Mouse (Mus musculus) kidney, embryonic 15.5 days (tissue): ENCODE measurements around the gene Ppp1r16b. TPM values are rescaled to one million over a fixed set of nuclear protein-coding genes. Genes with fewer than 3 reads are reported as not detected.

Experiments
- ATAC-seq: fragments of 200-750 bp; cut with Nextera tagmentation; replicated peaks from 2 replicates; pipeline ENCODE4 v1.8.0; 2017; ENCODE audit warnings: moderate TSS enrichment; ENCODE audit not compliant: low FRiP score
- H3K27ac ChIP-seq: fragments of 300-500 bp; sonication (generic); 2 replicates; pipeline ENCODE4 v1.5.1; 2015; ENCODE audit warnings: mild to moderate bottlenecking, inconsistent platforms
- H3K27me3 ChIP-seq: fragments of 300-500 bp; sonication (generic); 2 replicates; pipeline ENCODE4 v1.6.1; 2015; ENCODE audit warnings: inconsistent platforms
- H3K36me3 ChIP-seq: fragments of 300-500 bp; sonication (generic); 2 replicates; pipeline ENCODE4 v1.6.1; 2015; ENCODE audit warnings: inconsistent platforms
- H3K4me1 ChIP-seq: fragments of 300-500 bp; sonication (generic); 2 replicates; pipeline ENCODE4 v1.6.1; 2015; ENCODE audit warnings: inconsistent platforms
- H3K4me2 ChIP-seq: fragments of 300-500 bp; sonication (generic); 2 replicates; pipeline ENCODE4 v1.6.1; 2015; ENCODE audit warnings: moderate library complexity, mild to moderate bottlenecking, inconsistent platforms
- H3K4me3 ChIP-seq: fragments of 300-500 bp; sonication (generic); replicated peaks from 2 replicates; pipeline ENCODE4 v1.5.1; 2015; ENCODE audit warnings: mild to moderate bottlenecking, inconsistent platforms
- H3K9ac ChIP-seq: fragments of 300-500 bp; sonication (generic); 2 replicates; pipeline ENCODE4 v1.6.1; 2015; ENCODE audit warnings: mild to moderate bottlenecking, inconsistent platforms
- H3K9me3 ChIP-seq: fragments of 300-500 bp; sonication (generic); replicated peaks from 2 replicates; pipeline ENCODE4 v1.6.1; 2016; ENCODE audit warnings: inconsistent platforms
- WGBS: fragments of 180-500 bp; shearing (Covaris S2); methylation state at CpG from one replicate; pipeline ENCODE4 v1.1.7; 2015; ENCODE audit warnings: mixed read lengths; 5-methylcytosine and 5-hydroxymethylcytosine counted together
- polyA plus RNA-seq: library from polyadenylated mRNA; unstranded; fragments of >200 nt; fragmentation: Nextera tagmentation; extraction: Ambion mirVana; gene quantifications from 2 replicates; pipeline ENCODE4 v1.2.1, GENCODE M21; 2015

Ppp1r16b gene
- polyA plus RNA-seq, 1 experiment from 2014 or later: 14.9 TPM

- Histone ChIP-seq H3K27me3 (no peaks in the 10 kb centered on the region), H3K4me3 (no peak overlapping the region), H3K4me1 (peaks cover 32% of the 10 kb centered on the region), H3K27ac (no peak overlapping the region), H3K36me3 (peaks cover 62% of the 10 kb centered on the region), H3K9me3 (no peaks in the 10 kb centered on the region), H3K4me2 (no peak overlapping the region), H3K9ac (no peak overlapping the region)
- no peak for ATAC-seq
- WGBS: 75% methylated on average over 6 of the region's 6 CpGs
Observed at GRCm38 (mm10) chr2:158777490-158777889, 112.3 kb downstream of the Ppp1r16b start.

- Histone ChIP-seq H3K4me3 (no peak overlapping the region), H3K27ac (no peak overlapping the region), H3K4me2 (no peak overlapping the region), H3K36me3 (peaks cover 64% of the 10 kb centered on the region), H3K27me3 (no peaks in the 10 kb centered on the region), H3K4me1 (peaks cover 25% of the 10 kb centered on the region), H3K9me3 (no peaks in the 10 kb centered on the region), H3K9ac (no peak overlapping the region)
- no peak for ATAC-seq
- 75% methylated on average over 7 of the region's 7 CpGs for WGBS
Observed at GRCm38 (mm10) chr2:158778349-158778748, 113.2 kb downstream of the Ppp1r16b start.

GRCm38 (mm10) chr2:158781126-158781525 is 115.9 kb downstream of the Ppp1r16b start:
- 92% methylated on average over 7 of the region's 7 CpGs for WGBS

GRCm38 (mm10) chr2:158786927-158787795 is 122.0 kb downstream of the Ppp1r16b start:
- WGBS: 84% methylated on average over 14 of the region's 14 CpGs
- no peaks in the 10 kb centered on the region for H3K4me1 ChIP-seq
- H3K4me3 ChIP-seq: no peak overlapping the region
- H3K4me2 ChIP-seq: no peak overlapping the region
- ATAC-seq: no peak
- H3K9me3 ChIP-seq: no peaks in the 10 kb centered on the region
- no peaks in the 10 kb centered on the region for H3K27me3 ChIP-seq
- H3K36me3 ChIP-seq: peaks cover 46% of the 10 kb centered on the region
- H3K9ac ChIP-seq: no peak overlapping the region
- no peak overlapping the region for H3K27ac ChIP-seq

More at GRCm38 (mm10) chr2:158781126-158781525, 115.9 kb downstream of the Ppp1r16b start:
- H3K9ac ChIP-seq: no peak overlapping the region
- H3K4me3 ChIP-seq: no peak overlapping the region
- no peaks in the 10 kb centered on the region for H3K9me3 ChIP-seq
- peaks cover 17% of the 10 kb centered on the region for H3K4me1 ChIP-seq
- no peaks in the 10 kb centered on the region for H3K27me3 ChIP-seq
- H3K27ac ChIP-seq: no peak overlapping the region
- peaks cover 82% of the 10 kb centered on the region for H3K36me3 ChIP-seq
- H3K4me2 ChIP-seq: no peak overlapping the region
- ATAC-seq: no peak

GRCm38 (mm10) chr2:158794494-158795004 is 129.4 kb downstream of the Ppp1r16b start, which contains the start of gene Dhx35:
TSS of gene Dhx35 (plus strand) at chr2:158794807.
- ATAC-seq: peak; percentile 99
- H3K4me1 ChIP-seq: peaks cover 26% of the 10 kb centered on the region
- under 1% methylated on average over 31 of the region's 33 CpGs for WGBS
- H3K4me2 ChIP-seq: peak within 1 kb of the TSS; percentile 77
- H3K4me3 ChIP-seq: peak within 1 kb of the TSS; percentile 67
- peak within 1 kb of the TSS; percentile 90 for H3K27ac ChIP-seq
- H3K9me3 ChIP-seq: no peaks in the 10 kb centered on the region
- H3K27me3 ChIP-seq: no peaks in the 10 kb centered on the region
- H3K36me3 ChIP-seq: 0 out of 2 replicates have a peak, but pooled peaks cover under 1% of the 10 kb centered on the region
- H3K9ac ChIP-seq: peak within 1 kb of the TSS; percentile 59

GRCm38 (mm10) chr2:158795043-158795442 is 129.8 kb downstream of the Ppp1r16b start:
- no peaks in the 10 kb centered on the region for H3K27me3 ChIP-seq
- peak overlapping the region; percentile 80 for H3K27ac ChIP-seq
- no peak for ATAC-seq
- H3K4me3 ChIP-seq: peak overlapping the region; percentile 67
- peak overlapping the region; percentile 59 for H3K9ac ChIP-seq
- peaks cover 29% of the 10 kb centered on the region for H3K4me1 ChIP-seq
- H3K9me3 ChIP-seq: no peaks in the 10 kb centered on the region
- H3K36me3 ChIP-seq: peaks cover 5% of the 10 kb centered on the region; the same call in 1 of the 2 replicates
- peak overlapping the region; percentile 77 for H3K4me2 ChIP-seq
- WGBS: 5% methylated on average over 15 of the region's 15 CpGs

GRCm38 (mm10) chr2:158795875-158796274 is 130.7 kb downstream of the Ppp1r16b start:
- H3K9ac ChIP-seq: no peak overlapping the region
- 0 out of 2 replicates have a peak overlapping the region, but pooled peaks have one; percentile 67 for H3K4me3 ChIP-seq
- H3K9me3 ChIP-seq: no peaks in the 10 kb centered on the region
- WGBS: 82% methylated on average over 2 of the region's 2 CpGs
- peaks cover 29% of the 10 kb centered on the region for H3K4me1 ChIP-seq
- no peaks in the 10 kb centered on the region for H3K27me3 ChIP-seq
- H3K27ac ChIP-seq: no peak overlapping the region
- H3K36me3 ChIP-seq: peaks cover 10% of the 10 kb centered on the region; the same call in 1 of the 2 replicates
- no peak for ATAC-seq
- H3K4me2 ChIP-seq: no peak overlapping the region

- Histone ChIP-seq H3K4me2 (no peak overlapping the region), H3K9ac (no peak overlapping the region), H3K27me3 (no peaks in the 10 kb centered on the region), H3K36me3 (peaks cover 39% of the 10 kb centered on the region), H3K9me3 (no peaks in the 10 kb centered on the region), H3K4me1 (peaks cover 19% of the 10 kb centered on the region), H3K27ac (peak overlapping the region; percentile 34; the same call in 1 of the 2 replicates), H3K4me3 (no peak overlapping the region)
- ATAC-seq: no peak
- WGBS: 44% methylated on average over 4 of the region's 4 CpGs
Observed at GRCm38 (mm10) chr2:158799328-158799727, 134.1 kb downstream of the Ppp1r16b start.

GRCm38 (mm10) chr2:158800788-158801187 is 135.6 kb downstream of the Ppp1r16b start:
- H3K27ac ChIP-seq: no peak overlapping the region
- no peak for ATAC-seq
- H3K4me1 ChIP-seq: peaks cover 11% of the 10 kb centered on the region
- H3K4me3 ChIP-seq: no peak overlapping the region
- H3K9me3 ChIP-seq: no peaks in the 10 kb centered on the region
- no peak overlapping the region for H3K4me2 ChIP-seq
- H3K9ac ChIP-seq: no peak overlapping the region
- 95% methylated on average over 8 of the region's 8 CpGs for WGBS
- H3K36me3 ChIP-seq: peaks cover 54% of the 10 kb centered on the region
- H3K27me3 ChIP-seq: no peaks in the 10 kb centered on the region

GRCm38 (mm10) chr2:158803575-158803974 is 138.4 kb downstream of the Ppp1r16b start:
- H3K4me2 ChIP-seq: no peak overlapping the region
- peaks cover 73% of the 10 kb centered on the region for H3K36me3 ChIP-seq
- no peaks in the 10 kb centered on the region for H3K9me3 ChIP-seq
- H3K27me3 ChIP-seq: no peaks in the 10 kb centered on the region
- no peak for ATAC-seq
- H3K27ac ChIP-seq: no peak overlapping the region
- peaks cover 9% of the 10 kb centered on the region; the same call in 1 of the 2 replicates for H3K4me1 ChIP-seq
- no peak overlapping the region for H3K4me3 ChIP-seq
- 86% methylated on average over 8 of the region's 8 CpGs for WGBS
- H3K9ac ChIP-seq: no peak overlapping the region

- H3K36me3 ChIP-seq: peaks cover 78% of the 10 kb centered on the region
- no peaks in the 10 kb centered on the region for H3K4me1 ChIP-seq
- no peak overlapping the region for H3K9ac ChIP-seq
- H3K27ac ChIP-seq: no peak overlapping the region
- ATAC-seq: no peak
- H3K4me2 ChIP-seq: no peak overlapping the region
- no peak overlapping the region for H3K4me3 ChIP-seq
- H3K9me3 ChIP-seq: no peaks in the 10 kb centered on the region
- H3K27me3 ChIP-seq: no peaks in the 10 kb centered on the region
Observed at GRCm38 (mm10) chr2:158815686-158816085, 150.5 kb downstream of the Ppp1r16b start.
